Mouse (Mus musculus) hindbrain, postnatal 0 days (tissue): Measurements from ENCODE around the gene Cyp1b1. TPM values are rescaled to one million over a fixed set of nuclear protein-coding genes. Genes with fewer than 3 reads are reported as not detected.

ENCODE experiments used
- ATAC-seq: fragments of 200-750 bp; cut with Nextera tagmentation; 2 replicates; pipeline ENCODE4 v1.8.0; 2017; ENCODE audit warnings: mild to moderate bottlenecking, moderate TSS enrichment, moderate library complexity
- DNase-seq: peaks from one replicate; pipeline ENCODE4 v3.0.0-alpha.2; 2015; ENCODE audit warnings: low spot score
- H3K27ac ChIP-seq: fragments of 300-500 bp; sonication (generic); 2 replicates; pipeline ENCODE4 v1.5.1; 2014; ENCODE audit warnings: mild to moderate bottlenecking
- H3K27me3 ChIP-seq: fragments of 300-500 bp; sonication (generic); 2 replicates; pipeline ENCODE4 v1.6.1; 2014; ENCODE audit warnings: low read length, mixed read lengths; ENCODE audit not compliant: insufficient read depth
- H3K36me3 ChIP-seq: fragments of 300-500 bp; sonication (generic); 2 replicates; pipeline ENCODE4 v1.6.1; 2014; ENCODE audit warnings: low read length, mixed read lengths; ENCODE audit not compliant: insufficient read depth
- H3K4me1 ChIP-seq: fragments of 300-500 bp; sonication (generic); 2 replicates; pipeline ENCODE4 v1.6.1; 2014; ENCODE audit warnings: antibody characterized with exemption, low read length, mixed read lengths; ENCODE audit not compliant: insufficient read depth
- H3K4me2 ChIP-seq: fragments of 300-500 bp; sonication (generic); 2 replicates; pipeline ENCODE4 v1.6.1; 2014; ENCODE audit warnings: low read depth, mild to moderate bottlenecking, low read length, moderate library complexity, mixed read lengths
- H3K4me3 ChIP-seq: fragments of 300-500 bp; sonication (generic); 2 replicates; pipeline ENCODE4 v1.5.1; 2014; ENCODE audit warnings: low read length
- H3K9ac ChIP-seq: fragments of 300-500 bp; sonication (generic); replicated peaks from 2 replicates; pipeline ENCODE4 v1.6.1; 2014; ENCODE audit warnings: mild to moderate bottlenecking, low read length, moderate library complexity, mixed read lengths
- H3K9me3 ChIP-seq: fragments of 300-500 bp; sonication (generic); 2 replicates; pipeline ENCODE4 v1.6.1; 2016; ENCODE audit warnings: low read length, mixed read lengths
- CTCF ChIP-seq: IDR thresholded peaks from 2 replicates; pipeline ENCODE4 v1.5.1; 2016; ENCODE audit warnings: antibody characterized with exemption, control low read depth, low read depth
- WGBS: fragments of 180-500 bp; shearing (Covaris S2); extraction: QIAGEN DNeasy Blood & Tissue Kit; methylation state at CpG from one replicate; pipeline ENCODE4 v1.1.7; 2014; 5-methylcytosine and 5-hydroxymethylcytosine counted together
- polyA plus RNA-seq: library from polyadenylated mRNA; unstranded; fragments of >200 nt; fragmentation: Nextera tagmentation; extraction: Ambion mirVana; gene quantifications from 2 replicates; pipeline ENCODE4 v1.2.1, GENCODE M21; 2015
- total RNA-seq: library from RNA; depleted of rRNA; stranded (reverse); fragments of >200 nt; gene quantifications from 2 replicates; pipeline ENCODE4 v1.2.3, GENCODE M21; 2014; rRNA removed

Gene Cyp1b1
- total and polyA plus RNA-seq, 2 experiments from 2014 or later, result 6.5 to 12.8 TPM

DNA sequence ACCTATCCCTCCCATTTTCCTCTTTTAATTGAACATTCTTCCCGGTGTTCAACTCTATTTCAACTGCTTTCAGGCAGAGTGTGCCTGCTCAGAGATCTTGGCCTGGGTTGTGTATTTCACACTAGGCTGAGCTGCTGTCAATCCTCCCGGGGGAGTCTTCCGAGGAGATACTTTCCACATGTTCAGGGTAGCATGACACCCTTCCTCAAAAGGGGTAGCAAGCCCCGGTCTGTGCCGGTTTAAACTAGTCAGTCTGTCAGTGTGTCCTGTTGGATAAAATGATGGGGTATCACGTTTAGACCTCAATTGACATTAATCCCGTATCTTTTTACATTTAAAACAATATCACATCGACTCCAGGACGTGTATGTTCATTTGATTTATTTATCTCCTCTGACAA is 57.1 kb downstream of the Cyp1b1 start:
- Histone ChIP-seq H3K4me3 (no peak overlapping the region), H3K9me3 (no peaks in the 10 kb centered on the region), H3K4me2 (no peak overlapping the region), H3K27me3 (no peaks in the 10 kb centered on the region), H3K27ac (no peak overlapping the region), H3K4me1 (no peaks in the 10 kb centered on the region), H3K9ac (no peak overlapping the region), H3K36me3 (no peaks in the 10 kb centered on the region)
- ATAC-seq (no peak), DNase-seq (no peak)
- TF ChIP-seq CTCF, result no peak
- 64% methylated on average over 9 of the region's 9 CpGs for WGBS

DNA sequence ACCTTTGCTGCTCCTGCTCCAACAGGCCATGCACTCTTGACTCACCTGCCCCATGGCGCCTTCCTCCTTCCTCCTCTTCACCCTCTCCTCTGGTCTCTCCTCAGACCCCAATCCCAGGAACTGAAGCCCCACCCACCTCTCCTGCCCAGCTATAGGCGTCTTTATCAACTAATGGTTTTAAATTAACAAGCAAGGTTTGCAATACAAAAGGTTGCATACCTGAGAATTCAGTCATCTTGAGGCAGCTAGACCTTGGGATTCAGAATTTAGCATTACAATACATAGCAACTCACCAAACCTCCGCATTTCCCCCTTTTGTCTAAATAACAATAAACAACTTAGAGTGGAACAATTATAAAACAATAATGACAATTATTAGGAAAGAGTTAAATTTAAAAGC is 60.7 kb downstream of the Cyp1b1 start:
- Histone ChIP-seq H3K9ac (no peak overlapping the region), H3K27ac (no peak overlapping the region), H3K27me3 (no peaks in the 10 kb centered on the region), H3K36me3 (no peaks in the 10 kb centered on the region), H3K4me1 (no peaks in the 10 kb centered on the region), H3K9me3 (no peaks in the 10 kb centered on the region), H3K4me2 (no peak overlapping the region), H3K4me3 (no peak overlapping the region)
- TF ChIP-seq CTCF, result no peak
- no peak for ATAC-seq
- DNase-seq, result no peak
- 69% methylated on average over 3 of the region's 3 CpGs for WGBS

DNA sequence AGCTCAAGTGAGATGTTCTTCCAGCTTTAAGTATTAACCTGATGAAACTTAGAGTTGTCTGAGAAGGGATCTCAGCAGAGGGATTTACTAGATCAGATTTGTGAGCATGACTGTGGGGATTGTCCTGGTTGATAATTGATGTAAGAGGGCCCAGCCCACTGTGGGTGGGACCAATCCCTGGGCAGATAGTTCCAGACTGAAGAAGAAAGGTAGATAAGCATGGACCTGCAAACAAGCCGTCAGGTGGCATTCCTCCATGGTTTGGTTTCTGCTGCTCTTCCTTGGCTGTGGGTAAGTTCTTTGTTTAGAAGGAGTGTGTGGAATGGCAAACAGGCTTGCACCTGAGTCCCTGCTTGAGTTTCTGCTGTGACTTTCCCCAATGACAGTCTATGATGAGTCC is 61.7 kb downstream of the Cyp1b1 start:
- no peak overlapping the region for H3K27ac ChIP-seq
- no peak overlapping the region for H3K4me3 ChIP-seq
- no peak overlapping the region for H3K4me2 ChIP-seq
- H3K27me3 ChIP-seq, result no peaks in the 10 kb centered on the region
- DNase-seq (no peak), ATAC-seq (no peak)
- no peaks in the 10 kb centered on the region for H3K36me3 ChIP-seq
- no peaks in the 10 kb centered on the region for H3K4me1 ChIP-seq
- no peak overlapping the region for H3K9ac ChIP-seq
- 88% methylated on average over 1 of the region's 1 CpGs for WGBS
- TF ChIP-seq CTCF, result no peak
- no peaks in the 10 kb centered on the region for H3K9me3 ChIP-seq

Other genes starting within 250 kb of the Cyp1b1 start
- gene Rmdn2, start 103.2 kb downstream of the Cyp1b1 start, total RNA-seq, result 3.6 and 6.1 TPM in 2 replicates
- gene Rmdn2, start 103.2 kb downstream of the Cyp1b1 start, polyA plus RNA-seq, result 11.1 and 12.4 TPM in 2 replicates
- 24.3 and 30.5 TPM in 2 replicates for gene Atl2, start 181.1 kb upstream of the Cyp1b1 start, total RNA-seq
- 34.9 and 37.2 TPM in 2 replicates for gene Atl2, start 181.1 kb upstream of the Cyp1b1 start, polyA plus RNA-seq